Mouse (Mus musculus): ENCODE data around the gene Nmnat2.
A peak's percentile ranks its signal among the peaks of the same experiment; 100 is the strongest.

GRCm38 (mm10) chr1:153107866-153108265 is 153.1 kb downstream of the Nmnat2 start:
- TF ChIP-seq CTCF (IDR thresholded peaks at IDR 0.05; ENCODE audit: control insufficient read depth, insufficient read depth, insufficient read length) (no peak), USF1 (IDR thresholded peaks at IDR 0.05; ENCODE audit: low read depth) (no peak), MYOG (IDR thresholded peaks at IDR 0.05; ENCODE audit: control insufficient read depth, extremely low read depth, insufficient read length) (no peak), CEBPB (IDR thresholded peaks at IDR 0.05; ENCODE audit: low read depth) (no peak), MYOD1 (IDR thresholded peaks at IDR 0.05; ENCODE audit: control insufficient read depth, insufficient read length, low read depth) (peak; percentile 57)
